Mouse (Mus musculus) NIH3T3 (cell line): Measurements from ENCODE around the gene Rbl1.
"Not testable (repeated sequence)": the region's sequence is repeated elsewhere in the genome, so short reads cannot be mapped to it uniquely, and the experiment has no call there.

Source experiments
- DNase-seq: peaks from one replicate; pipeline ENCODE4 v3.0.0-alpha.2; 2012; ENCODE audit warnings: low read depth

Gene Rbl1

GRCm38 (mm10) chr2:157204366-157205218 lies at the start of gene Rbl1:
Gene Rbl1, minus strand, starts transcription at chr2:157204534.
- peak; percentile 96 for DNase-seq

DNA sequence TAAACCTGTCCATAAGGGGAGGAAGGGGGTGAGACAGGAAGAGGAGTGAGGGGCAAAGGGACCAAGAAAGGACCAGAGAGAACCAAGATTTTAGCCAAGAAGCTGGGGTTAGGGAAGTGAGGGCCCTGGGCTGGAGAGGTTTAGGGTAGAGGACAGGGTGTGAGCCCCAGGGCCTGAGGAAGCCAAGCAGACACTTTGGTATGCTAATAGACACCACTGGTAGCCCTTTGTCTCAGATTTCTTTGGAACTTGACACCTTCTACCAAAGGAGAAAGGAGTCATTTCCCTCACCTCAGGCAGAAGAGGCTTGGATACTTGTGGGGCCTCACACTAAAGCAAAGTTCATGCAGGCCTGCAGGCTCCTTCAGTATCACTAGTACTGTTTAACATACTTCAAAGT lies 43.8 kb upstream of the Rbl1 start:
- DNase-seq = no peak

DNA sequence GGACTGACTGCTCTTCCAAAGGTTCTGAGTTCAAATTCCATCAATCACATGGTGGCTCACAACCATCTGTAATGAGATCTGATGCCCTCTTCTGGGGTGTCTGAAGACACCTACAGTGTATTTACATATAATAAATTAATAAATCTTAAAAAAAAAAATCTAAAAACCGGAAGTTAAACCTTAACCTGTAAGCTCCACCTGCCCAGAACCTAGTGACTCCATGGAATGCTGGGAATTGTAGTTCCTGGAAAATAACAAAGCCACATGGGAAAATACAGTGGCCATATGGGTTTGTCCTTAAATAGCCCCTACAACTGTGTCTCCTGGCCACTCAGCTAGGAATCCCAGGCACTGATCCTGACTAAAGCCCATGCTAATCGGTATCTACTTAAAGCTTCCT lies 41.3 kb upstream of the Rbl1 start:
- DNase-seq = no peak

DNA sequence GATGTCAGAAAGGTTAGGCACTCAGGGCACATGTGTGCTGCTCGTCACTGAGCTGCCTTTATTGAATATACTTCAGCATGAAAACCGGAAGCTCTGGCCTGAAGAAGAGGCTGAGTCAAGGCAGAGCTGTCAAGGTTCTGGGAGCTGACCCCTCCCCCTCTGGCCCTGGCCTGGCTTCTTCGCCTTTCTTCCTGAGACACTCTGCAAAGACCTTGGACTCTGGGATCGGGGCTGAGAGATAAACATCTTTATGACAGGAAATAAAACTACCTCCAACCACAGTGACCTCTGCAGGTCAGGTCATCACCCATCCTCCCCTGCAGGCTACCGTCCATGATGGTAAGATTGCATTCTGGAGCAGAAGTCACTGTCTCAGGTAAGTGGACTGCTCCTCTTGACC lies 40.7 kb upstream of the Rbl1 start:
- no peak for DNase-seq

DNA sequence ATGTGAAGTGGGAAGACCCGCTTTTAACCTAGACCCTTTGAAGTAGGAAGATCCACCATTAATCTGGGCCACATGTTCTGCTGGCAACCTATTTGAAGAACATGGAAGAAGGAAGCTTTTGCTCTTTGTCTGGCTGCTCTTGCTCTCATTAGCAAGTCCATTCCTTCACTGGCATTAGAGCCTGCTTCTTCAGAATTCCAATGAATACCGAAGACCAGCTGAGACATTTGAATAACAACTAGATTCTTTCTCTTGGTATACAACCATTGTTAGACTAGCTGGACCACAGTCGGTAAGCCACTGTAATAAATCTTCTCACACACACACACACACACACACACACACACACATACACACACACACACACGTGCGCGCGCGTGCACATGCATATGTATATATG lies 31.6 kb upstream of the Rbl1 start:
- no peak for DNase-seq

- DNase-seq = not testable (repeated sequence)
These were observed 17.6 kb upstream of the Rbl1 start for GRCm38 (mm10) chr2:157221916-157222315.

DNA sequence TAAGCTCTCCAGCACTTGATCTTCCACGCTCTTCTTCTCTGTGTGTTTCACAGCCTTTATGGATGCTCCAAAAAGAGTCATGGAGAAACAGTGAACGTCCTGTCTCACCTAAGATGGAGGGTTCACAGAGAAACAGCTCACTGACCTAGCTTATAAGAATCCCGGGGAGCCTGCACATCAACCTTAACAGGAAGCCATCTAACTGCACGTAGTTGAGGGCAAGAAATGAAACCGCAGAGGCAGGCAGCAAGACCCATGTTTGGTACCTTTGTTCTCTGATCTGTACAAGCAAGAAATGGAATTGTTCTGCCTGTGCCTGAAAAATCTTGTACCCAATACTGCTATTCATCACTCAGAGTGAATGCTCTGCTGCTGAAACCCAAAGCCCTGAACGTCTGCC lies 15.8 kb upstream of the Rbl1 start:
- DNase-seq = no peak

- no peak for DNase-seq
These were observed 7.4 kb upstream of the Rbl1 start for GRCm38 (mm10) chr2:157211731-157212130.

DNA sequence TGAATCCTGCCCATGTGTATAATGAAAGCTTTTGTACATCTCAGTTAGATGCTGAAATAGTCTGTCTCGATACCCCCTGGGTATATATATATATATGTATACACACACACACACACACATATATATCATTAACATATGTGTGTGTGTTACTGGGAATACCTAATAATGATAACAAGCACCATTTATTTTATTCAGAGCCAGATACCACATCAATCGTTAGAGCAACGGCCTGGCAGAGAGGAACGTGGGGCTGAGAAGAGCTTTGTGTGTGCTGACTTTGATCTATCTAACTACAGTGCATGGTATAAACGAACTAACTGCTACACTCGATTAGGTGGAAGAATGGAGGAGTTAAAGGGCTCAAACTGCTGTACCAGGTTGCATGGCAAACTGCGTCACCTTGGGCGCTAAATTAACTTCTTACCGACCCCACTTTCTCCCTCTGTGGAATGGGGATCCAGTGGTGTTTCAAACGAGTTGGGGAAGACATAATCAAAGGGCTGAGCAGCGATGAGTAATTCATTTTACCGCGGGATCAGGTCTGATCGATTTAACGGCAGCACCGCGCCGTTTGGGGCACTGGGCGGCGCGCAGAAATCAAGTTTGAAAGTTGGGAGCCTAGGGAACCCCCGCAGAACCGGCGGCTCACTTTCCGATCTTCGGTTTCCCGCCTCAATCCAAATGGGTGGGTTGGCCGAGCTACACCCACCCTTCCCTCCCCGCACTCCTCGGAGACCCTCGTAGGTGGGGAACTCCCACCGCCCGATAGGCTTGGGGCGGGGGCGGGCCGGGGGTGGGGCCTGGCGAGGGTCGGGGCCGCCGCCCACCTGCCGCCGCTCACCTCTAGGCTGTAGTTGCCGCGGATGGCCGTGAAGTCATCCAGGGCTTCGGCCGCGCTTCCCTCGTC lies 622 bp downstream of the Rbl1 start:
- peak; percentile 74 for DNase-seq

DNA sequence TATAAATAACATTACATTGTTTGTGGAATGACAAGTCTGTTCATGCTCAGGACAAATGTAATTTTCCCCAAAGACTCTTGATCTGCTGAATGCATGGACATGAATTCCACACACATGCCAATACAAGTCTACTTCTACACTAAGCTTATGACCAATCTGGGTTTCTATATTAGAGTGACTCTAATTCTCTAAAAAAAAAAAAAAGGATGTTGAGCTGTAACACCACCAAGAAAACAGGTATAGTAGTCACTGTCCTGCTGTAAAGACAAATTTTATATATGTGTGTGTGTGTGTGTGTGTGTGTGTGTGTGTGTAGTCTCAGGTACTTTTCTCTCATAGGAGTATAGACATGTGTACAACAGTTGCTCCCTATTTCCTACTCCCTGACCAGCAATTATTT lies 1.3 kb downstream of the Rbl1 start:
- DNase-seq = no peak

DNA sequence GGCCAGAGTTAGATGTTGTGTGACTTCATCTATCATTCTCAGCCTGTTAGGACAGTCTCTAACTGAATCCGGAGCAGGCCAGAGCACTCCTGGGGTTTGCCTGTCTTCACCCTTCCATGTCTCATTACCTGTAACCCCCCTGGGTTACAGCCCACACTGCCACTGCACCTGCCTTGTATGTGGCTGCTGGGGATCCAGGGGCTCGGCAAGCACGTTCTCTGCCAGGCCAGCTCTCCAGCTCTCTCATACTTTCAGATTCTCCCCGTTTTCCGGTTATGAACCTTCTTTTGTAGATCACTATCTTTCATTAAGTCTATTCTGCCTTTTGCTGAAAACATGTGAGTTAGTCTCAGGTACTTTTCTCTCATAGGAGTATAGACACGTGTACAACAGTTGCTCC lies 2.0 kb downstream of the Rbl1 start:
- DNase-seq = no peak

DNA sequence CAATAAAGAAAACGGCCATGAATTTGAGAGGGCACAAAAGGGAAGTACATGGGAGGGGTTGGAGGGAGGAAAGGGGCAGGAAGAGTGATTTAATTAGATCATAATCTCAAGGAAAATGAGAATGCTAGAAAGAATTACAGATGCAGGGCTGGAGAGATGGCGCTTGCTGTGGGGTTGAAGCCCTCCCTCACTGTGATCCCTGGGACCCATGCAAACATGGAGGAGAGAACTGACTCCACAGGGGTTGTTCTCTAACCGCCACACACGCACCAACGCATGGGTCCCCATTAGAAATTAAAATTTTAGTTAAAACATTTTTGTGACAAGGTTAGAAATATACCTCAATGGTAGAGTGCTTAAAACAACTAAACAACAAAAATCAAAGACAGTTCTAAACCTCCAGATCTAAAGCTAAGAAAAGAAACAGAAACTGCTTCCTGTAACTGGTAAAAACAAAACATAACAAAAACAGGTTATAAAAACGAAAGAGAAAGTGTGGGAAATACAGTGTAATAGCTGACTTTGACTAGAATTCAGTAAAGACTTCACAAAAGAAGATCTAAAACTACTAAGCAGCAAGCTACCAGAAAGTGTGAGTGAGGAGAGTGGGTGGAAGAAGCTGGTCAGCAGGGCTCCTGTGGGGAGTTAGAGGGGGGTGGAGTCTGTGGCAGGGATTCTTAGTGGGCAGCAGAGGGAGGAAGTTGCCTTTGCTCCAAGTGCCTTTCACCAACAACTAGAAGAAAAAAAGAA lies 3.1 kb downstream of the Rbl1 start:
- peak; percentile 55 for DNase-seq

DNA sequence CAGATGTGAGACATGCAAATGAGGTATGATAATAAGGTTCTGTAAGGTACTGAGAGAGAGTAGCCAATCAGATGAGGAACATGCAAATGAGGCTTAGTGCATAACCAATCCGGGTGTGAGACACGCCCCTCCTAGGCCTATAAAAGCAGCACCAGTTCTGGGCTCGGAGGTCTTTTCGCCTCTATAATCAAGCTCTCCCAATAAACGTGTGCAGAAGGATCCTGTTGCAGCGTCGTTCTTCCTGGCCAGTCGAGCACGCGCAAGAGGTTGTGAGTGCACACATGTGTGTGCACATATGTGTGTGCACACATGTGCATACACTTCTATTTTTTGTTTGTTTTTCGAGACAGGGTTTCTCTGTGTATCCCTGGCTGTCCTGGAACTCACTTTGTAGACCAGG lies 5.9 kb downstream of the Rbl1 start:
- not testable (repeated sequence) for DNase-seq

DNA sequence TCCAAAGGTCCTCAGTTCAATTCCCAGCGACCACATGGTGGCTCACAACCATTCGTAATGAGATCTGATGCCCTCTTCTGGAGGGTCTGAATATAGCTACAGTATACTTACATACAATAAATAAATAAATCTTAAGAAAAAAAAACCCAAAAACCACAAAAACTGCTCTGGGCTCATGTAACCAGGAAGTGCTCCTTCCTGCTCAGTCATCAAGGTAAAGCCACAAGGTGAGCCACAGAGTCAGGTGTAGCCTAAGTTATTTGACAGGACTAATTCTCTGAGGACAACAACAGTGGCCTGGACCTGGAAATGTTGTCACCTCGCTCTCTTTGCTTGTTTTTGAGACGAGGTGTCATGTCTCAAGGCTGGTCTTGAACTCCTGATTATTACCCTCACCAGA lies 13.7 kb downstream of the Rbl1 start:
- DNase-seq = no peak

GRCm38 (mm10) chr2:157187223-157187622 lies 17.1 kb downstream of the Rbl1 start:
- DNase-seq = no peak

GRCm38 (mm10) chr2:157186504-157186903 lies 17.8 kb downstream of the Rbl1 start:
- DNase-seq = no peak

GRCm38 (mm10) chr2:157185022-157185660 lies 19.2 kb downstream of the Rbl1 start:
- DNase-seq = no peak

DNA sequence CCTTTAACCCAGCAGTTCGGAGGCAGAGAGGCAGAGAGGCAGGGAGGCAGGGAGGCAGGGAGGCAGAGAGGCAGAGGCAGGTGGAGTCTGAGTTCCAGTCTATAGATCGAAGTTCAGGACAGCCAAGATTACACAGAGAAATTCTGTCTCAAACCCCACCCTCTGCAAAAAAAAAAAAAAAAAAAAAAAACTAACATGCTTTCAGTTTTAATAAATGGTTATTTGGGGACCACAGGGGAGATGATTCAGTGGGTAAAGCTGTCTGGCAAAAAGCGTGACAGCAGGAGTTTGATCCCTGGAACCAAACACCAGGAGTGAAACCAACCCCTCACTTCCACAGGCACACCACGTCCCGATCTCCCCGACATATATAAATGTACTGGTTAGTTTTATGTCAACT lies 26.2 kb downstream of the Rbl1 start:
- DNase-seq = no peak

DNA sequence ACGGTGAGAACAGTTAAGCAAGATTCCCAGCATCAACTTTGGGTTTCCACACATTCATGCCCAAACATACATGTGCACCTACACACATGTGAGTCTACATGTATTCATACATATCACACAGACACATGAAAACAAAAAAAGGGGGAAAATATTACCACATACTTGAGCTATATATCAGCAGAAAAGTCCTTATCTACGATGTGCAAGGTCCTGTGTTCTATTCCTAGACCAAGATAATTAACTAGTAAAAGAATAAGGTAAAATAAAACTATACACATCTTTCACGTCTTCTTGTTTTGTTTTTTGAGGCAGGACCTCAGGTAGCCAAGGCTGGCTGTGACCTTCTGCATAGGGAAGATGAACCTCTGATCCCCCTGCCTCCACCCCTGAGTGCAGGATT lies 28.1 kb downstream of the Rbl1 start:
- DNase-seq = no peak

GRCm38 (mm10) chr2:157174416-157174815 lies 29.9 kb downstream of the Rbl1 start:
- DNase-seq = peak; percentile 43

DNA sequence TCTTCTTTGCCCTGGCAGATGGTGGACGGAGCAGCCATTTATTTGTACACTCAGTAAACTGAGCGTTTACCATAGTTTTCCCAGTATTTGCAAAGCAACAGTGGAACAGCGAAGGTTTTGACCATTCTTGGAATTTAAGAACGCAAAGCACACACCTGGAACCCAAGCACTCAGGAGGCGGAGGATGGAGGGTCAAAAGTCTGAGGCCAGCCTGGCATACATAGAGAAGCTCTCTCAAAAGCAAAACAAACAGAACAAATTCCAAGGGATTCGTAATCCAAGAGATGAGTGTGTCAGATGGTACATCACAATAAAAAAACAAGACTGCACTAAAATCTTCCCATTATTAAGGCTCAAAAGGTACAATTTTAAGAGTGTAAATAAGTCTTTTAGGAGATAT lies 30.8 kb downstream of the Rbl1 start:
- DNase-seq = no peak

DNA sequence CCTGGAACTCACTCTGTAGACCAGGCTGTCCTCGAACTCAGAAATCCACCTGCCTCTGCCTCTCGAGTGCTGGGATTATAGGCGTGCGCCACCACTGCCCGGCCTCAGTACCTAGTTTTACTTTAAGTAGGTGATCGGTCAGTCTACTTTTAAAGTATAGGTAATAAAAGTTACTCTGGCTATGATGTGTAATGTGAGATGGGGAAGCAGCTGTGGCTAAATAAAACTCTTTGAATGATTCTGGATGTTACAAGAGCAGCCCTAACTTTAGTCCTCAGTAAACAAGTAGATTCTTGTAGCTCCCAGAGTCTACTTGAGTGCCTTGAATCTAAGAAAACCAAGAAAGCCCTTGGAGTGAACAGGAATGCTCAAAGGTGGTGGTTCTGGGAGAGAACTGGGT lies 31.4 kb downstream of the Rbl1 start:
- DNase-seq = no peak
